Mouse (Mus musculus) brain, embryonic 14.5 days (tissue): ENCODE measurements at regions not wholly inside any gene's neighbourhood (a gene's known extent, or its start where the extent isn't known, plus 50 kb on each side); places are given as distances from the start of the nearest gene placed in this dataset.

ENCODE experiments used
- DNase-seq: peaks from one replicate; pipeline ENCODE4 v3.0.0-alpha.2; 2011; ENCODE audit warnings: low read depth
- CTCF ChIP-seq: fragments of 200-500 bp; IDR thresholded peaks from 2 replicates; pipeline ENCODE4 v1.5.1; 2012; ENCODE audit warnings: inconsistent platforms, mild to moderate bottlenecking, moderate library complexity, borderline replicate concordance; ENCODE audit not compliant: insufficient read depth, insufficient read length; ENCODE audit errors: extremely low read depth
- POLR2A ChIP-seq: fragments of 200-500 bp; IDR thresholded peaks from 2 replicates; pipeline ENCODE4 v1.6.1; 2012; ENCODE audit warnings: mild to moderate bottlenecking, inconsistent platforms, borderline replicate concordance; ENCODE audit not compliant: poor library complexity, insufficient read depth, insufficient read length, severe bottlenecking; ENCODE audit errors: extremely low read depth

GRCm38 (mm10) chr3:139842988-139843605, 637.6 kb downstream of the Stpg2 start:
- TF ChIP-seq CTCF (no peak), POLR2A (no peak)
- peak; percentile 68 for DNase-seq

GRCm38 (mm10) chr3:139844443-139844842, 638.9 kb downstream of the Stpg2 start:
- peak; percentile 64 for DNase-seq

GRCm38 (mm10) chr3:139847826-139848225, 642.3 kb downstream of the Stpg2 start:
- peak; percentile 31 for DNase-seq
- TF ChIP-seq CTCF (no peak), POLR2A (no peak)

More at GRCm38 (mm10) chr3:139844443-139844842, 638.9 kb downstream of the Stpg2 start:
- TF ChIP-seq POLR2A (no peak), CTCF (no peak)

- no peak for TF ChIP-seq CTCF
- no peak for TF ChIP-seq POLR2A
- peak; percentile 39 for DNase-seq
Observed at GRCm38 (mm10) chr3:139859966-139860635, 654.6 kb downstream of the Stpg2 start.

- TF ChIP-seq POLR2A (no peak), CTCF (no peak)
- DNase-seq: peak; percentile 86
Observed at GRCm38 (mm10) chr3:139860831-139861371, 655.4 kb downstream of the Stpg2 start.

- TF ChIP-seq CTCF (no peak), POLR2A (no peak)
- peak; percentile 58 for DNase-seq
Observed at GRCm38 (mm10) chr3:139866329-139866728, 660.8 kb downstream of the Stpg2 start.

- TF ChIP-seq CTCF: peak; percentile 48
- TF ChIP-seq POLR2A: no peak
- DNase-seq: peak; percentile 51
Observed at GRCm38 (mm10) chr3:139867030-139867429, 661.5 kb downstream of the Stpg2 start.

GRCm38 (mm10) chr3:139867499-139867898, 662.0 kb downstream of the Stpg2 start:
- TF ChIP-seq CTCF: peak; percentile 16; the same call in 1 of the 2 replicates
- TF ChIP-seq POLR2A: no peak
- peak; percentile 14 for DNase-seq

- no peak for DNase-seq
- no peak for TF ChIP-seq POLR2A
Observed at GRCm38 (mm10) chr3:139869779-139870178, 664.3 kb downstream of the Stpg2 start.

GRCm38 (mm10) chr3:139885942-139886860, 680.7 kb downstream of the Stpg2 start:
- TF ChIP-seq CTCF (no peak), POLR2A (no peak)
- DNase-seq: peak; percentile 96

- DNase-seq: peak; percentile 85
- TF ChIP-seq CTCF: no peak
- TF ChIP-seq POLR2A: no peak
Observed at GRCm38 (mm10) chr3:139887265-139887664, 681.8 kb downstream of the Stpg2 start.

GRCm38 (mm10) chr3:139888537-139888936, 683.0 kb downstream of the Stpg2 start:
- DNase-seq: no peak
- TF ChIP-seq POLR2A: no peak
- TF ChIP-seq CTCF: no peak
